Mouse (Mus musculus) left cerebral cortex, postnatal 36 days (tissue): ENCODE measurements around the gene Naa60. TPM values are rescaled to one million over a fixed set of nuclear protein-coding genes. Genes with fewer than 3 reads are reported as not detected.
A peak's percentile ranks its signal among the peaks of the same experiment; 100 is the strongest.
"Not testable (repeated sequence)": the region's sequence is repeated elsewhere in the genome, so short reads cannot be mapped to it uniquely, and the experiment has no call there.

Source experiments
- DNase-seq, 2 experiments: peaks; one replicate each; pipeline ENCODE4 v3.0.0; 2021 to 2022; ENCODE audit warnings: low spot score in 2 of 2, mixed read lengths in 1 of 2
- intact Hi-C: fragments of 180-260 bp; cut with DNase I; formaldehyde crosslinking; loops from one replicate; pipeline ENCODE4 v1.15.1; 2025
- total RNA-seq, 2 experiments: library from RNA; stranded (reverse); gene quantifications; 2 replicates each; pipeline ENCODE4 v1.2.3; 2021

Gene Naa60
- total RNA-seq: 100 to 1,000 TPM; 124 TPM

GRCm38 (mm10) chr16:3872216-3873047 is at the start of gene Naa60:
Gene Naa60 (plus strand): TSS chr16:3872375.
- intact Hi-C loops: no loop called here
- DNase-seq: peak; percentile 84 to 86

- intact Hi-C loops: no loop called here
These were observed 44.2 kb upstream of the Naa60 start for GRCm38 (mm10) chr16:3828021-3828420.

GRCm38 (mm10) chr16:3829727-3830126 is 42.4 kb upstream of the Naa60 start:
- DNase-seq: no peak
- intact Hi-C loops: no loop called here

More at GRCm38 (mm10) chr16:3828021-3828420, 44.2 kb upstream of the Naa60 start:
- DNase-seq: no peak

GRCm38 (mm10) chr16:3830588-3831109 is 41.5 kb upstream of the Naa60 start, which contains the start of gene Olfr15:
Gene Olfr15 (plus strand): TSS chr16:3830878.
- intact Hi-C loops: no loop called here
- no peak for DNase-seq

- intact Hi-C loops: no loop called here
- DNase-seq: no peak
These were observed 36.7 kb upstream of the Naa60 start for GRCm38 (mm10) chr16:3835461-3835860.

- DNase-seq: no peak
- intact Hi-C loops: no loop called here
These were observed 32.9 kb upstream of the Naa60 start for GRCm38 (mm10) chr16:3839157-3839885.

GRCm38 (mm10) chr16:3842989-3843388 is 29.2 kb upstream of the Naa60 start:
- intact Hi-C loops: loop anchor here (10.0 kb wide), 1 partner anchor 98 kb away; the partner anchor contains the start of gene Zfp263
- no peak for DNase-seq

GRCm38 (mm10) chr16:3843796-3844195 is 28.4 kb upstream of the Naa60 start:
- intact Hi-C loops: loop anchor here (10.0 kb wide), 1 partner anchor 99 kb away; the partner anchor contains the start of gene Zfp263
- no peak for DNase-seq

- intact Hi-C loops: loop anchor here (10.0 kb wide), 1 partner anchor 102 kb away; the partner anchor contains the start of gene Zfp263
- peak; percentile 92 to 94 for DNase-seq
These were observed 25.3 kb upstream of the Naa60 start, which contains the start of gene Zfp174 for GRCm38 (mm10) chr16:3846711-3847518. Gene Zfp174 (plus strand): TSS chr16:3847268.

GRCm38 (mm10) chr16:3847871-3848270 is 24.3 kb upstream of the Naa60 start:
- no peak for DNase-seq
- intact Hi-C loops: loop anchor here (10.0 kb wide), 1 partner anchor 103 kb away; the partner anchor contains the start of gene Zfp263

- no peak for DNase-seq
- intact Hi-C loops: loop anchor here (10.0 kb wide), 1 partner anchor 104 kb away; the partner anchor contains the start of gene Zfp263
These were observed 23.8 kb upstream of the Naa60 start for GRCm38 (mm10) chr16:3848416-3848815.

- intact Hi-C loops: not testable (repeated sequence)
These were observed 20.9 kb upstream of the Naa60 start for GRCm38 (mm10) chr16:3851301-3851700.

GRCm38 (mm10) chr16:3852586-3852985 is 19.6 kb upstream of the Naa60 start:
- intact Hi-C loops: no loop called here
- no peak for DNase-seq

More at GRCm38 (mm10) chr16:3851301-3851700, 20.9 kb upstream of the Naa60 start:
- DNase-seq: not testable (repeated sequence)

- DNase-seq: no peak
- intact Hi-C loops: no loop called here
These were observed 17.6 kb upstream of the Naa60 start for GRCm38 (mm10) chr16:3854437-3855182.

- intact Hi-C loops: no loop called here
These were observed 16.4 kb upstream of the Naa60 start for GRCm38 (mm10) chr16:3855776-3856175.

GRCm38 (mm10) chr16:3859254-3859653 is 12.9 kb upstream of the Naa60 start:
- intact Hi-C loops: no loop called here
- DNase-seq: no peak

More at GRCm38 (mm10) chr16:3855776-3856175, 16.4 kb upstream of the Naa60 start:
- no peak for DNase-seq

GRCm38 (mm10) chr16:3871815-3872214 is 360 bp upstream of the Naa60 start:
- intact Hi-C loops: no loop called here
- DNase-seq: no peak

- intact Hi-C loops: no loop called here
- no peak for DNase-seq
These were observed 4.2 kb downstream of the Naa60 start for GRCm38 (mm10) chr16:3876346-3876745.
